Mouse (Mus musculus) heart, postnatal 0 days (tissue): ENCODE measurements around the gene Pkn3.
"Not testable (repeated sequence)": the region's sequence is repeated elsewhere in the genome, so short reads cannot be mapped to it uniquely, and the experiment has no call there.

Experiments used
- CTCF ChIP-seq: IDR thresholded peaks from 2 replicates; pipeline ENCODE4 v1.5.1; 2016; ENCODE audit warnings: antibody characterized with exemption, control low read depth, low read depth
- EP300 ChIP-seq: IDR thresholded peaks from 2 replicates; pipeline ENCODE4 v1.6.1; 2016; ENCODE audit warnings: antibody characterized with exemption, low read depth

- TF ChIP-seq CTCF, EP300: not testable (repeated sequence)
Observed at GRCm38 (mm10) chr2:30055310-30055709, 22.2 kb upstream of the Pkn3 start.
